Mouse (Mus musculus) ES-E14 (cell line): ENCODE data around the gene Ssbp2. TPM values are rescaled to one million over a fixed set of nuclear protein-coding genes. Genes with fewer than 3 reads are reported as not detected.

ENCODE experiments used
- DNase-seq: peaks from one replicate; pipeline ENCODE4 v3.0.0-alpha.2; 2013; ENCODE audit warnings: low read depth, low spot score
- H3K27ac ChIP-seq: 2 replicates; pipeline ENCODE4 v1.5.1; 2012; ENCODE audit warnings: low read depth, mild to moderate bottlenecking, low read length, moderate library complexity, mixed read lengths; ENCODE audit not compliant: poor library complexity, insufficient read depth, severe bottlenecking
- H3K36me3 ChIP-seq: 2 replicates; pipeline ENCODE4 v1.6.1; 2012; ENCODE audit warnings: mild to moderate bottlenecking, low read length, moderate library complexity, mixed read lengths; ENCODE audit not compliant: control insufficient read depth, poor library complexity, insufficient read depth, severe bottlenecking
- H3K4me1 ChIP-seq, 2 experiments: fragments of 150-350 bp in 1 of 2; sonication (generic) in 1 of 2; 2 replicates each; pipeline ENCODE4 v1.6.1; 2012; ENCODE audit warnings: low read length in 2 of 2, mild to moderate bottlenecking in 1 of 2, mixed read lengths in 1 of 2; ENCODE audit not compliant: control insufficient read depth in 2 of 2, insufficient read depth in 2 of 2, poor library complexity in 1 of 2
- H3K4me3 ChIP-seq, 2 experiments: fragments of 150-350 bp in 1 of 2; sonication (generic) in 1 of 2; 2 replicates each; pipeline ENCODE4 v1.5.1; 2012; ENCODE audit warnings: low read length in 2 of 2, low read depth in 1 of 2, mild to moderate bottlenecking in 1 of 2, mixed read lengths in 1 of 2; ENCODE audit not compliant: insufficient read depth in 1 of 2, poor library complexity in 1 of 2, severe bottlenecking in 1 of 2
- H3K9ac ChIP-seq: 2 replicates; pipeline ENCODE4 v1.6.1; 2012; ENCODE audit warnings: low read depth, mild to moderate bottlenecking, low read length, mixed read lengths; ENCODE audit not compliant: poor library complexity, insufficient read depth, severe bottlenecking
- H3K9me3 ChIP-seq: fragments of 150-350 bp; sonication (generic); 2 replicates; pipeline ENCODE4 v1.6.1; 2012; ENCODE audit warnings: low read depth, mild to moderate bottlenecking, low read length; ENCODE audit not compliant: control insufficient read depth, insufficient read depth
- CHD2 ChIP-seq: IDR thresholded peaks from 2 replicates; pipeline ENCODE4 v1.6.1; 2014; ENCODE audit warnings: mild to moderate bottlenecking, low read depth, low read length, inconsistent platforms
- HCFC1 ChIP-seq: IDR thresholded peaks from 2 replicates; pipeline ENCODE4 v1.6.1; 2012; ENCODE audit warnings: low read length, inconsistent platforms, borderline replicate concordance; ENCODE audit not compliant: insufficient read depth
- MAFK ChIP-seq: IDR thresholded peaks from 2 replicates; pipeline ENCODE4 v1.6.1; 2014; ENCODE audit warnings: mild to moderate bottlenecking, low read depth, low read length, inconsistent platforms; ENCODE audit not compliant: insufficient read depth
- ZC3H11A ChIP-seq: IDR thresholded peaks from 2 replicates; pipeline ENCODE4 v1.6.1; 2012; ENCODE audit warnings: low read depth, mild to moderate bottlenecking, inconsistent platforms, low read length, borderline replicate concordance
- ZNF384 ChIP-seq: IDR thresholded peaks from 2 replicates; pipeline ENCODE4 v1.6.1; 2012; ENCODE audit warnings: low read depth, low read length, inconsistent platforms
- in situ Hi-C, 2 experiments: fragments of 600-800 bp; cut with MboI; formaldehyde crosslinking; loops; one replicate each; pipeline ENCODE4 v1.15.1; 2025; ENCODE audit warnings: low sequenced_read_pairs in 2 of 2, inconsistent platforms in 1 of 2; ENCODE audit not compliant: unreplicated experiment in 2 of 2
- total RNA-seq: library from RNA; depleted of rRNA; stranded (reverse); fragments of 300-350 nt; gene quantifications from 2 replicates; pipeline ENCODE4 v1.2.3, GENCODE M21; 2012

Gene Ssbp2
- total RNA-seq, 1 experiment: 7.2 TPM

- no peak for DNase-seq
Observed at GRCm38 (mm10) chr13:91452269-91452668, 7.8 kb upstream of the Ssbp2 start.

GRCm38 (mm10) chr13:91453236-91453635 lies 6.8 kb upstream of the Ssbp2 start:
- no peak overlapping the region for H3K4me3 ChIP-seq
- no peak overlapping the region for H3K9ac ChIP-seq
- no peaks in the 10 kb centered on the region for H3K9me3 ChIP-seq
- TF ChIP-seq CHD2 (no peak), ZC3H11A (no peak), MAFK (no peak), HCFC1 (no peak), ZNF384 (no peak)
- H3K27ac ChIP-seq: no peak overlapping the region
- no peaks in the 10 kb centered on the region for H3K36me3 ChIP-seq
- in situ Hi-C loops: no loop called here
- DNase-seq: no peak
- H3K4me1 ChIP-seq: peaks cover 0 to 3% of the 10 kb centered on the region in 2 experiments; a peak in 1 of 4 replicates

More at GRCm38 (mm10) chr13:91452269-91452668, 7.8 kb upstream of the Ssbp2 start:
- Histone ChIP-seq H3K4me3 (no peak overlapping the region), H3K27ac (no peak overlapping the region), H3K9ac (no peak overlapping the region), H3K9me3 (no peaks in the 10 kb centered on the region), H3K36me3 (no peaks in the 10 kb centered on the region), H3K4me1 (no peaks in the 10 kb centered on the region)
- TF ChIP-seq ZNF384 (no peak), CHD2 (no peak), MAFK (no peak), ZC3H11A (no peak), HCFC1 (no peak)
- in situ Hi-C loops: no loop called here

GRCm38 (mm10) chr13:91456041-91456440 lies 4.0 kb upstream of the Ssbp2 start:
- Histone ChIP-seq H3K4me1 (peaks cover 0 to 3% of the 10 kb centered on the region in 2 experiments; a peak in 2 of 4 replicates), H3K9me3 (no peaks in the 10 kb centered on the region), H3K36me3 (no peaks in the 10 kb centered on the region), H3K27ac (no peak overlapping the region), H3K4me3 (no peak overlapping the region), H3K9ac (no peak overlapping the region)
- no peak for TF ChIP-seq ZNF384
- no peak for TF ChIP-seq MAFK
- no peak for TF ChIP-seq CHD2
- TF ChIP-seq HCFC1: no peak
- no peak for TF ChIP-seq ZC3H11A
- DNase-seq: no peak
- in situ Hi-C loops: no loop called here

GRCm38 (mm10) chr13:91456735-91457134 lies 3.3 kb upstream of the Ssbp2 start:
- TF ChIP-seq HCFC1 (no peak), ZC3H11A (no peak), MAFK (no peak)
- in situ Hi-C loops: no loop called here

GRCm38 (mm10) chr13:91457974-91458373 lies 2.1 kb upstream of the Ssbp2 start:
- in situ Hi-C loops: no loop called here
- Histone ChIP-seq H3K4me1 (peaks cover 0 to 3% of the 10 kb centered on the region in 2 experiments; a peak in 2 of 4 replicates), H3K4me3 (no peak overlapping the region), H3K36me3 (no peaks in the 10 kb centered on the region), H3K9me3 (no peaks in the 10 kb centered on the region), H3K9ac (no peak overlapping the region), H3K27ac (no peak overlapping the region)
- TF ChIP-seq CHD2 (no peak), ZC3H11A (no peak), ZNF384 (no peak), HCFC1 (no peak), MAFK (no peak)
- no peak for DNase-seq

More at GRCm38 (mm10) chr13:91456735-91457134, 3.3 kb upstream of the Ssbp2 start:
- DNase-seq: no peak
- H3K27ac ChIP-seq: no peak overlapping the region
- peaks cover 0 to 3% of the 10 kb centered on the region in 2 experiments; a peak in 2 of 4 replicates for H3K4me1 ChIP-seq
- H3K9me3 ChIP-seq: no peaks in the 10 kb centered on the region
- no peaks in the 10 kb centered on the region for H3K36me3 ChIP-seq
- H3K9ac ChIP-seq: no peak overlapping the region
- no peak overlapping the region for H3K4me3 ChIP-seq
